Mouse (Mus musculus) common myeloid progenitor, adult 5-6 weeks (primary cell): ENCODE data around the gene Gm11567. TPM values are rescaled to one million over a fixed set of nuclear protein-coding genes. Genes with fewer than 3 reads are reported as not detected.
"Not testable (repeated sequence)": the region's sequence is repeated elsewhere in the genome, so short reads cannot be mapped to it uniquely, and the experiment has no call there.

Source experiments
- ATAC-seq: replicated peaks from 2 replicates; pipeline ENCODE4 v1.8.0; 2016; ENCODE audit warnings: low read depth, mild to moderate bottlenecking, moderate TSS enrichment, inconsistent platforms; ENCODE audit not compliant: poor library complexity, severe bottlenecking
- total RNA-seq: library from RNA; stranded (forward); fragments of 200-1000, 187-1606 nt; gene quantifications from 2 replicates; pipeline ENCODE4 v1.2.3, GENCODE M21; 2017

The Gm11567 gene
- not detected in 2 replicates for total RNA-seq

GRCm38 (mm10) chr11:99878887-99879286, at the start of gene Gm11567:
Gm11567 (plus strand) TSS chr11:99879187.
- ATAC-seq, result not testable (repeated sequence)

GRCm38 (mm10) chr11:99837966-99838365, 41.0 kb upstream of the Gm11567 start, which contains the start of gene 2300003K06Rik:
2300003K06Rik (minus strand) TSS chr11:99838066.
- ATAC-seq, result no peak

- ATAC-seq, result no peak
Measured at GRCm38 (mm10) chr11:99842185-99842584, 36.8 kb upstream of the Gm11567 start.

GRCm38 (mm10) chr11:99846746-99847145, 32.2 kb upstream of the Gm11567 start:
- ATAC-seq, result no peak

GRCm38 (mm10) chr11:99851508-99851907, 27.5 kb upstream of the Gm11567 start, which contains the start of gene Krtap4-16:
Krtap4-16 (minus strand) TSS chr11:99851608.
- ATAC-seq, result no peak

- ATAC-seq, result no peak
Measured at GRCm38 (mm10) chr11:99854121-99854520, 24.9 kb upstream of the Gm11567 start.

- ATAC-seq, result no peak
Measured at GRCm38 (mm10) chr11:99857617-99858016, 21.4 kb upstream of the Gm11567 start, which contains the start of gene Gm11568. Gm11568 (plus strand) TSS chr11:99857917.

GRCm38 (mm10) chr11:99858761-99859160, 20.2 kb upstream of the Gm11567 start:
- no peak for ATAC-seq

GRCm38 (mm10) chr11:99864176-99864575, 14.8 kb upstream of the Gm11567 start, which contains the start of gene Gm11559:
Gm11559 (plus strand) TSS chr11:99864476.
- ATAC-seq, result not testable (repeated sequence)

- ATAC-seq, result not testable (repeated sequence)
Measured at GRCm38 (mm10) chr11:99873089-99873488, 5.9 kb upstream of the Gm11567 start, which contains the start of gene Krtap9-1. Krtap9-1 (plus strand) TSS chr11:99873389.

- no peak for ATAC-seq
Measured at GRCm38 (mm10) chr11:99907620-99908019, 28.6 kb downstream of the Gm11567 start, which contains the start of gene Krtap31-1. Krtap31-1 (plus strand) TSS chr11:99907920.

GRCm38 (mm10) chr11:99914451-99914850, 35.5 kb downstream of the Gm11567 start, which contains the start of gene Gm11565:
Gm11565 (plus strand) TSS chr11:99914751.
- no peak for ATAC-seq

Other genes starting within 250 kb of the Gm11567 start
- gene Krtap4-2, start 244.1 kb upstream of the Gm11567 start, total RNA-seq, result not detected in 2 replicates
- gene Krtap4-7, start 235.1 kb upstream of the Gm11567 start, total RNA-seq, result not detected in 2 replicates
- not detected in 2 replicates for gene Gm11555, start 229.0 kb upstream of the Gm11567 start, total RNA-seq
- not detected in 2 replicates for gene Gm11563, start 220.2 kb upstream of the Gm11567 start, total RNA-seq
- gene Krtap4-6, start 213.2 kb upstream of the Gm11567 start, total RNA-seq, result not detected in 2 replicates
- not detected in 2 replicates for gene Gm14190, start 188.4 kb upstream of the Gm11567 start, total RNA-seq
- gene Gm14180, start 144.9 kb upstream of the Gm11567 start, total RNA-seq, result not detected in 2 replicates
- gene Gm11595, start 106.3 kb upstream of the Gm11567 start, total RNA-seq, result not detected in 2 replicates
- not detected in 2 replicates for gene Krtap4-8, start 98.5 kb upstream of the Gm11567 start, total RNA-seq
- gene Krtap4-9, start 94.0 kb upstream of the Gm11567 start, total RNA-seq, result not detected in 2 replicates
- gene Gm11596, start 85.7 kb upstream of the Gm11567 start, total RNA-seq, result not detected in 2 replicates
- gene Gm11569, start 80.3 kb upstream of the Gm11567 start, total RNA-seq, result not detected in 2 replicates
- not detected in 2 replicates for gene Gm11554, start 74.7 kb upstream of the Gm11567 start, total RNA-seq
- gene Krtap4-13, start 69.3 kb upstream of the Gm11567 start, total RNA-seq, result not detected in 2 replicates
- not detected in 2 replicates for gene Gm11564, start 63.5 kb upstream of the Gm11567 start, total RNA-seq
- gene 2300003K06Rik, start 41.1 kb upstream of the Gm11567 start, total RNA-seq, result not detected in 2 replicates
- not detected in 2 replicates for gene Krtap4-16, start 27.6 kb upstream of the Gm11567 start, total RNA-seq
- not detected in 2 replicates for gene Gm11568, start 21.3 kb upstream of the Gm11567 start, total RNA-seq
- not detected in 2 replicates for gene Gm11559, start 14.7 kb upstream of the Gm11567 start, total RNA-seq
- gene Krtap9-1, start 5.8 kb upstream of the Gm11567 start, total RNA-seq, result not detected in 2 replicates
- gene Krtap31-1, start 28.7 kb downstream of the Gm11567 start, total RNA-seq, result not detected in 2 replicates
- gene Gm11565, start 35.6 kb downstream of the Gm11567 start, total RNA-seq, result not detected in 2 replicates
- not detected in 2 replicates for gene Krtap31-2, start 57.1 kb downstream of the Gm11567 start, total RNA-seq
- gene Krtap9-5, start 69.3 kb downstream of the Gm11567 start, total RNA-seq, result not detected in 2 replicates
- gene Krtap29-1, start 99.9 kb downstream of the Gm11567 start, total RNA-seq, result not detected in 2 replicates
- not detected in 2 replicates for gene Krtap16-1, start 107.4 kb downstream of the Gm11567 start, total RNA-seq
- not detected in 2 replicates for gene Krtap17-1, start 114.8 kb downstream of the Gm11567 start, total RNA-seq
- gene Krt33a, start 137.0 kb downstream of the Gm11567 start, total RNA-seq, result not detected in 2 replicates
- not detected in 2 replicates for gene Krt33b, start 150.7 kb downstream of the Gm11567 start, total RNA-seq
- not detected in 2 replicates for gene Krt34, start 162.4 kb downstream of the Gm11567 start, total RNA-seq
- gene Krt31, start 171.4 kb downstream of the Gm11567 start, total RNA-seq, result not detected in 2 replicates
- gene Krt32, start 209.0 kb downstream of the Gm11567 start, total RNA-seq, result not detected in 2 replicates
- not detected in 2 replicates for gene Krt35, start 217.1 kb downstream of the Gm11567 start, total RNA-seq
- gene Krt36, start 226.4 kb downstream of the Gm11567 start, total RNA-seq, result not detected in 2 replicates
- gene Krt13, start 242.4 kb downstream of the Gm11567 start, total RNA-seq, result not detected in 2 replicates